Mouse (Mus musculus): ENCODE results near the gene Afap1. TPM values are rescaled to one million over a fixed set of nuclear protein-coding genes. Genes with fewer than 3 reads are reported as not detected.

Afap1 gene
- total RNA-seq, 2 experiments from 2014 or later, result 28.3 to 29.1 TPM

GRCm38 (mm10) chr5:35971841-35972578, 78.9 kb downstream of the Afap1 start:
- peak; percentile 64 to 70 for DNase-seq (ENCODE audit: low spot score in 2 of 2)

GRCm38 (mm10) chr5:35972739-35973138, 79.6 kb downstream of the Afap1 start:
- no peak for DNase-seq (ENCODE audit: low spot score in 2 of 2)

DNA sequence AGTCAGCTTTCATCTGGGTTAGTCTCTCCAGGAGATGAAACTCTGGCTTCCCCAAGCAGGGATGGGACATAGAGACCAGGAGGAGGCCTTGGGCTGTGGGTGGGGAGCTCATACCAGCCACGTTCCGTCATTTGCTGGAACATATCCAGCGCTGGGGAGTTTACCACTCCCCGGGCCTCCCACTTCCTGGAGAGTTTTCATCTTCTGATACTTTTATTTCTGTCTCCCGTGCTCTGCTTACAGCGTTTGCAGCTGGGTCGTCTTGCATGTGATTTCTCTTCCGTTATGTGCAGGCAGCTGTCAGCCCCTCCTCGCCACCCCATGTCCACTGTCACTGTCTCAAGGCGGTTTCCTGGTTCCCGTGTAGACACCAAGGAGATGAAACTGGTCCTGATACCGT, 80.7 kb downstream of the Afap1 start:
- no peak for DNase-seq (ENCODE audit: low spot score in 2 of 2)

GRCm38 (mm10) chr5:35974265-35974664, 81.1 kb downstream of the Afap1 start:
- no peak for DNase-seq (ENCODE audit: low spot score in 2 of 2)

- peak; percentile 45 to 69 for DNase-seq (ENCODE audit: low spot score in 2 of 2)
These were observed 82.6 kb downstream of the Afap1 start for GRCm38 (mm10) chr5:35975681-35976080.

DNA sequence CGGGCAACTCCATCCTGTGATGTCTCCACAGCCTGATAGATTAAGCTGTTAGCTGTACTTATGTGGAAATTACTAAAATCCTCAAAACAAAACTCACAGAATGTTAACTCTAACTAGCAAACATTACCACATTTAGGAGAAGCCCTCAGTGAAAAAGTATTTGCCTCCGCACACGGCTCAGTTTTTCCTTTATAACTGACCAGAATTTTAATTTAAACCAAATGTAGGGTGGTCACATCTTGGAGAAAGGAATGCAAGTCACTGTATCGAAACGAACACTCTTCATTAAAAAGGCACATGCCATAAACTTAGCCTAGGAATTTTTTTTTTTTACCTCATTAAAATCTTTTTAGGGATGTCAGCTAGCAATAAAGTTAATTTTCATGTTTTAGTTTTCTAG, 87.4 kb downstream of the Afap1 start:
- DNase-seq (ENCODE audit: low spot score in 2 of 2), result no peak

DNA sequence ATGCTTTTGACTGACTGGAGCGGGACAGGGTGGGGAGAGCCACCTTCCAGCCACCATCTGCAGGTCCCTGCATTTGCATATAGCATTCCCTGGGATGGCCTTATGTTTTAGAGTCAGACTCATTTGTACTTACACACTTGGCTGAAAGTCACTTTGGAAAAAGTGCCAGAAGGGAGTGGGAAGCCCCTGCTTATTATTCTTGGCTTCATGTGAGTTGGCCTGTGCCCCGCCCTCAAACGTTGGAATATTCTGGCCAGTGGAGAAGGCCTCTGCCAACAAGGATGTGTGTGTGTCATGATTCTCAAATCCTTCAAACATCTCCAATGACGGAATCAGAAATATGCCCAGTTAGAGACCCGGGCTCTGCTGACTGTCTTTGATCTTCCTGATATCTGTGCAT, 88.2 kb downstream of the Afap1 start:
- no peak for DNase-seq (ENCODE audit: low spot score in 2 of 2)

DNA sequence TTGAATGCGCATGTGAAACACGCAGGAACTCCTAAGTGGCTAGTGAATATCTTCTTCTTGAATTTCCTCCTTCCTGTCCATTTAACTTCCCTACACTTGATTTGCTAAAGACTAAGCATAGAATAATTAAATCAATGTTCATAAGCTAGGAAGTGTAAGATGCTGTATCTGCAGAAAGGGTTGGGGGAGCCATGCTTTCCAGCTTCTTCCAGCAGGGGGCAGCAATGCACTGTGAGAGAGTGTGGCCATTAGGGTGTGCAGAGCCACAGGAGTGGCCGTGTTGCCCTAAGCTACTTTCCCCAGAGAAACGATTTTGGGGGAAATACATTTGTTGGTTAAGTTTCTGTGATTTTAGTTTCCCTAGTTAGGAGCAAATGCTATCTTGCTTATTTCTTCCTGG, 88.9 kb downstream of the Afap1 start:
- peak; percentile 85 to 93 for DNase-seq (ENCODE audit: low spot score in 2 of 2)

- peak in 1 of 2 experiments; percentile 48 for DNase-seq (ENCODE audit: low spot score in 2 of 2)
These were observed 92.5 kb downstream of the Afap1 start for GRCm38 (mm10) chr5:35985611-35986010.

DNA sequence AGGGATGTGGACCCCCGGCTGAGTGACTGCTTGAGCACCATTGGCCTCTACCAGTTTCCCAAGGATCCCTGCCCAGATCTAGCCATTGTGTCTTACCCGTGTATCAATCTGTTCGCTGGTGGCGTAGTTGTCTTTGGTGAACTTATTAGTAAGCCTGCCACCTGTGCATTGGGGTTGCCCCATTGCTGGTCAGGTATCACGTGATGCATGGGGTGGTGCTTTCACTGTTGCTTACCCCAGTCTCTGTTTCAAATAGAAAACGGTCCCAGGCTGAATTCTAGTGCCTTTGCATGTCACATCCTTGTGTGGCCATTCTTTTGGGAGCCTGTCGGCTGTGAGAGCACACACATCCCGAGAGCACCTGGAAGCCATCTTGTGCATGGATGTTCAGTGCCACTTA, 95.0 kb downstream of the Afap1 start:
- DNase-seq (ENCODE audit: low spot score in 2 of 2), result no peak

GRCm38 (mm10) chr5:35989506-35989905, 96.4 kb downstream of the Afap1 start:
- DNase-seq (ENCODE audit: low spot score in 2 of 2), result no peak

GRCm38 (mm10) chr5:35989986-35990735, 97.0 kb downstream of the Afap1 start:
- DNase-seq (ENCODE audit: low spot score in 2 of 2), result no peak

GRCm38 (mm10) chr5:36003797-36004196, 110.7 kb downstream of the Afap1 start:
- no peak for DNase-seq (ENCODE audit: low spot score in 2 of 2)

DNA sequence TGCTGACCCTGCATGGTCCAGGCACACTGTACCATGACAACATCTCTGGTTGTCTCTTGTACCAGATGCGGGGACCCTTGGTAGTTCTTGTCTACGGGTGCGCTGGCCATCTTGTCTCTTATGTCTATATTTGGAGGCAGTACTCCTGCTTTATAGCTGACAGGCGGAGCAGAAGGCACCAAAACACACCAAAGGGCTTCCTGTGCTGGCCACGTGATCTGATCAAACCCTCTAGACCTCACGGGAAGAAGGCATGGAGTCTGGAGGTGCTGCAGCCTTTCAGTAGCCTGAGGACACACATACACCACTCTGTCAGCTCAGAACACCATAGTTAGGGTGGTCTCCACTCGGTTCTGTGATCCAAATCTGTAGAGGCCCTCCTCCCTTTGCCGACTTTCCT, 113.0 kb downstream of the Afap1 start:
- no peak for DNase-seq (ENCODE audit: low spot score in 2 of 2)

- DNase-seq (ENCODE audit: low spot score in 2 of 2), result no peak
These were observed 113.5 kb downstream of the Afap1 start for GRCm38 (mm10) chr5:36006586-36006985.

DNA sequence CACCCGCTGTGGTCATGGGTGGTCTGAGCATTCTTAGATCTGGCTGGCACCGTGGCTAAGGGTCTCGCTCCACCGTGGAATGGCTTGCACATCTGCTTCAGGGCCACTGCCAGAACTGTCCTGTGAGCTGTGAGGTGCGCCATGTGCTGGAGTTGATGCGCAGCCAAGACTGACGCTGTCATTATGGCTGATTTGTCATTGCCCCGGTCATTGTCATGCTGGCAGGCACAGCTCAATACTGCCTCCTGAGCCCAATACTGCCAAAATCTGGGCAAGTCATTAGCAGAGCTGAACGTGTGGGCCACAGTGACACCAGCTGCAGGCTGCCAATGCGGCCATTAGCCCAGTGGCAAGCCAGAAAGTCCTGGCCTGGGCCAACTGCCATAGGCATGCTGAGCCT, 114.5 kb downstream of the Afap1 start:
- no peak for DNase-seq (ENCODE audit: low spot score in 2 of 2)

DNA sequence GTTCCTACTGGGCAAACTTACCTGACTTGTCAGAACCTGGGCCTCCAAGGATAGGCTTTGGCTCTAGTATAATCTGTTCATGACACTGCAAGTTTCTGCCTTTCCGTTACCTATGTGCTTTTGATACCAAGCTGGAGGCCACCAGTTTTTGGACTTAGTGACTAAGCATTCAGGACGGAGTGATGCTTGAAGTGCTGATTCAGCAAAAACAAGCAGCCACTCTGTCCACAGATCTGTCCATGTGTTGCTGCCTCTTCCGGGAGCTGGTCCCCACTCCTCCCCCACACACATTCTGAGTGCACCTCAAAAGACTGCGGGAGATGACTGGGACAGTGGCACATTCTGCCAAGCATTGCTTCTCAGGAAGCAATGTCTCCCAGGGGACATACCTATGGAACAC, 116.3 kb downstream of the Afap1 start:
- no peak for DNase-seq (ENCODE audit: low spot score in 2 of 2)

DNA sequence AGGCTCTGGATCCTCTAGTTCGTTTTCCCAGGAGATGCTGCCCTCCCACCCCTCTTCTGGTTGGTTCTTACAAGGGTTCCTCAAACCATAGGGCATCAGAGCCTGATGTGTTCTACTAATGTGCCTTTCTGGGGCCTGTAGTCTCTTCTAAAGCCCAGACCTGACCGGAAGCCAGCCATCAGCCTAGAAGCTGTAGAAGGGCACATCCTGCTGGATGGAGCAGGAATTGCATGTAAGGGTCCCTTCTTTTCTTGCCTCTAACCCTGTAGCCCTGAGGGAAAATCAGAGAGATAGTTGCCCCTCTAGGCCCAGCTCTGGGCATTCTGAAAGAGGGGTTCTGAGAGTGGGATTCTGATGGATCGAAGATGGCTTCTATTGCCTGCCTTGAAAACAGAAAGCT, 125.2 kb downstream of the Afap1 start:
- no peak for DNase-seq (ENCODE audit: low spot score in 2 of 2)

GRCm38 (mm10) chr5:36021091-36021490, 128.0 kb downstream of the Afap1 start:
- no peak for DNase-seq (ENCODE audit: low spot score in 2 of 2)

GRCm38 (mm10) chr5:36022361-36022760, 129.2 kb downstream of the Afap1 start:
- no peak for DNase-seq (ENCODE audit: low spot score in 2 of 2)

DNA sequence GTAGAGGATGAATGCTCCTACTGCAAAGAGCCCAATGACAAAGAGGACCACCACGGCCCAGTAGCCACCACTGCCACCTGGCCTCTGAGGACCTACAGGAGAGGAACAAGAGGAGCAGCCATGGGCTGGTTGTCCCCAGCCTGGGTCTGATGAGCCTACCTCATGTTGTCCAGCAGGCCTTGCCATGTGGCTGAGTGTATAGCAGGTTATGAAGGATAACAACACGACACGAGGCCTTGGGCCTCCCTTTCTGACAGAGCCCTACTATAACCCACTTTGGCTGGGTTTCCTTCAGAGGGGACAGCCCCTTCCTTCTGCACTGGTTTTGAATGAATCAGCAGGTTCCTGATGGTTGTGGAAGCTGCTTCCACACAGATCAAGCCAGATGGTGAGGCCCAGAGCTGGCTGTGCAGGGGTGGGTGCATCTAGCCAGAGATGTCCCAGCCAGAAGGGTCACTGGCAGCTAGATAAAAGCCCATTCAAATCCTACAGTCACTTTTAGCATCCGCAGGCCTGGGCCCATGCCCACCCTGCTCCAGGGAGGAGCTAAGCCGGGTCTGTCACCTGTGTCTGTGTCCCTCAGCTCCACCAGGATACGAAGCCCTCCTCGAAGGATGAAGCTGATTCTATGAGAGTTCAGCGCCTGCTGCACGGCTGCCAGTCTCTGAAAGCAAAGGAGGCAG, 131.0 kb downstream of the Afap1 start:
- peak in 1 of 2 experiments; percentile 21 for DNase-seq (ENCODE audit: low spot score in 2 of 2)

DNA sequence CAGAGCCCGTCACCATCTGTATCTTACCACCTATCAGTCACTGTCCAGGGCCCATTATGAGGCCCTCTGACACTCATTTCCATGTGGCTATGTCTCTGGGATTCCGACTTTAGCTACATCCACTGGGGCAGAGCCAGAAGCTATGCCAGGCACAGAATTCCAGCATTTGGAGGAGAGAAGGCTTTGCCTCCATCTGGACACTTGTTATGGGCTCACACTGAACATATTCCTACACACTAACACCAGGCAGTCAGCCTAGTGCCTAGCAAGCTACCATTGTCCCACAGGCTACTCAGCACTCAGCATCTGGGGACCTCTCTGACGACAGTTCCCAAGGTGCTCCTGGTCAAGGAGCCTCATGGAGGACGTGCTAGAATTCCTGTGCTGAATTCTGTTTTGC, 132.0 kb downstream of the Afap1 start:
- DNase-seq (ENCODE audit: low spot score in 2 of 2), result no peak

Measured in left cerebral cortex, adult 18-20 months (tissue).